Mouse (Mus musculus) olfactory bulb, adult 2 months (tissue): ENCODE results near the gene Pop7. TPM values are rescaled to one million over a fixed set of nuclear protein-coding genes. Genes with fewer than 3 reads are reported as not detected.

ENCODE experiments used
- H3K27ac ChIP-seq: fragments of 200-500 bp; 2 replicates; pipeline ENCODE4 v1.5.1; 2012; ENCODE audit warnings: low read depth, low read length; ENCODE audit not compliant: insufficient read depth
- H3K4me1 ChIP-seq: fragments of 200-500 bp; 2 replicates; pipeline ENCODE4 v1.6.1; 2012; ENCODE audit warnings: low read length; ENCODE audit not compliant: control insufficient read depth, insufficient read depth
- H3K4me3 ChIP-seq: fragments of 200-500 bp; 2 replicates; pipeline ENCODE4 v1.5.1; 2012; ENCODE audit warnings: mild to moderate bottlenecking, low read depth, low read length, moderate library complexity; ENCODE audit not compliant: insufficient read depth
- CTCF ChIP-seq: fragments of 200-500 bp; IDR thresholded peaks from 2 replicates; pipeline ENCODE4 v1.5.1; 2012; ENCODE audit warnings: low read depth, mild to moderate bottlenecking, low read length, moderate library complexity; ENCODE audit not compliant: insufficient read depth
- POLR2A ChIP-seq: fragments of 200-500 bp; IDR thresholded peaks from 2 replicates; pipeline ENCODE4 v1.6.1; 2012; ENCODE audit warnings: mild to moderate bottlenecking, low read depth, low read length, moderate library complexity; ENCODE audit not compliant: insufficient read depth
- WGBS: fragments of 180-500 bp; shearing (Covaris S2); methylation state at CpG from one replicate; pipeline ENCODE4 v1.1.7; 2018; 5-methylcytosine and 5-hydroxymethylcytosine counted together
- polyA plus RNA-seq: library from polyadenylated mRNA; stranded (reverse); fragments of >200 nt; gene quantifications from 2 replicates; pipeline ENCODE4 v1.2.4, GENCODE M21; 2012; ENCODE audit warnings: low replicate concordance; ENCODE audit not compliant: missing spikeins, insufficient read depth, insufficient read length

Pop7 gene
- polyA plus RNA-seq, 1 experiment: not detected

- Histone ChIP-seq H3K27ac (no peak overlapping the region), H3K4me3 (peak overlapping the region; percentile 75), H3K4me1 (peaks cover 30% of the 10 kb centered on the region)
- under 1% methylated on average over 66 of the region's 83 CpGs for WGBS
- TF ChIP-seq CTCF (no peak), POLR2A (no peak)
Measured at GRCm38 (mm10) chr5:137510573-137511390, 8.5 kb upstream of the Pop7 start.

GRCm38 (mm10) chr5:137510014-137510501 is 7.7 kb upstream of the Pop7 start:
- Histone ChIP-seq H3K4me3 (peak overlapping the region; percentile 75), H3K4me1 (peaks cover 30% of the 10 kb centered on the region), H3K27ac (no peak overlapping the region)
- TF ChIP-seq CTCF: no peak
- no peak for TF ChIP-seq POLR2A
- 1% methylated on average over 51 of the region's 52 CpGs for WGBS

GRCm38 (mm10) chr5:137504041-137504440 is 1.7 kb upstream of the Pop7 start:
- H3K4me1 ChIP-seq: peaks cover 5% of the 10 kb centered on the region; the same call in 1 of the 2 replicates
- no peak overlapping the region for H3K4me3 ChIP-seq
- 77% methylated on average over 6 of the region's 6 CpGs for WGBS
- TF ChIP-seq POLR2A: no peak
- TF ChIP-seq CTCF: no peak
- H3K27ac ChIP-seq: no peak overlapping the region

GRCm38 (mm10) chr5:137502667-137503110 is 371 bp upstream of the Pop7 start:
- TF ChIP-seq CTCF: peak; percentile 98
- no peak for TF ChIP-seq POLR2A
- WGBS: under 1% methylated on average over 29 of the region's 30 CpGs
- no peak overlapping the region for H3K27ac ChIP-seq
- peaks cover 5% of the 10 kb centered on the region; the same call in 1 of the 2 replicates for H3K4me1 ChIP-seq
- H3K4me3 ChIP-seq: peak overlapping the region; percentile 98

- Histone ChIP-seq H3K27ac (no peak overlapping the region), H3K4me1 (peaks cover 5% of the 10 kb centered on the region; the same call in 1 of the 2 replicates), H3K4me3 (no peak overlapping the region)
- 92% methylated on average over 7 of the region's 7 CpGs for WGBS
- TF ChIP-seq POLR2A (no peak), CTCF (no peak)
Measured at GRCm38 (mm10) chr5:137500186-137500585, 2.1 kb downstream of the Pop7 start.

- 63% methylated on average over 13 of the region's 13 CpGs for WGBS
- TF ChIP-seq CTCF: no peak
- TF ChIP-seq POLR2A: no peak
- no peak overlapping the region for H3K4me3 ChIP-seq
Measured at GRCm38 (mm10) chr5:137493831-137494230, 8.5 kb downstream of the Pop7 start.

GRCm38 (mm10) chr5:137491559-137491958 is 10.8 kb downstream of the Pop7 start:
- H3K4me3 ChIP-seq: no peak overlapping the region
- H3K27ac ChIP-seq: no peak overlapping the region
- no peak for TF ChIP-seq CTCF
- no peak for TF ChIP-seq POLR2A
- peaks cover 9% of the 10 kb centered on the region for H3K4me1 ChIP-seq
- WGBS: 46% methylated on average over 4 of the region's 4 CpGs

More at GRCm38 (mm10) chr5:137493831-137494230, 8.5 kb downstream of the Pop7 start:
- H3K4me1 ChIP-seq: peaks cover 9% of the 10 kb centered on the region
- no peak overlapping the region for H3K27ac ChIP-seq

GRCm38 (mm10) chr5:137487616-137488015 is 14.7 kb downstream of the Pop7 start:
- Histone ChIP-seq H3K4me1 (peaks cover 12% of the 10 kb centered on the region), H3K4me3 (no peak overlapping the region), H3K27ac (no peak overlapping the region)
- WGBS: 89% methylated on average over 7 of the region's 7 CpGs
- TF ChIP-seq POLR2A: no peak
- no peak for TF ChIP-seq CTCF

- Histone ChIP-seq H3K27ac (no peak overlapping the region), H3K4me1 (peaks cover 4% of the 10 kb centered on the region), H3K4me3 (no peak overlapping the region)
- TF ChIP-seq CTCF: no peak
- no peak for TF ChIP-seq POLR2A
- WGBS: 5% methylated on average over 17 of the region's 17 CpGs
Measured at GRCm38 (mm10) chr5:137485851-137486155, 16.5 kb downstream of the Pop7 start.
